Mouse (Mus musculus): ENCODE data around the gene Strc.

DNA sequence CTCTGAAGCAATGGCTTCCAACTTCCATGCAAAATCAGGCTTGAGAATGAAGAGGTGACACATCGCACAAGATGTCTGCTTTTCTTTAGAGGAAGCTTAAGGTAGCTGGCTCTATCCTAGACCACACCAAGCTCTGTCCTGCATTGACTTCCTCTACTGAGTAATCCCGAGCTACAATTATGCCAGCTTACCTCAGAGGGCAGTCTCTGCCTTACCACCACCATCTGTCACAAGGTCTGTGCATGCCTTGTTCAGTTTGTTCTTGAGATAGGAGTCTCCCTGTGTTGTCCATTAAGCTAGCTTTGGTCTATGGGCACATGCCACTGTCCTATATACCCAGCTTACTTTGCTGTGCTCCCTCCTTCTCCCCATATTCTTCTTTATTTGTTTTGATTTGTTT lies 57.5 kb downstream of the Strc start:
- TF ChIP-seq CTCF (IDR thresholded peaks at IDR 0.05; ENCODE audit: control insufficient read depth, insufficient read depth, insufficient replicate concordance, low read depth, low read length): no peak
- TF ChIP-seq POLR2A (IDR thresholded peaks at IDR 0.05; ENCODE audit: control insufficient read depth, low read depth, low read length): no peak
